ENCODE assay signal across 13 mouse cellular contexts in the genomic region with DNA sequence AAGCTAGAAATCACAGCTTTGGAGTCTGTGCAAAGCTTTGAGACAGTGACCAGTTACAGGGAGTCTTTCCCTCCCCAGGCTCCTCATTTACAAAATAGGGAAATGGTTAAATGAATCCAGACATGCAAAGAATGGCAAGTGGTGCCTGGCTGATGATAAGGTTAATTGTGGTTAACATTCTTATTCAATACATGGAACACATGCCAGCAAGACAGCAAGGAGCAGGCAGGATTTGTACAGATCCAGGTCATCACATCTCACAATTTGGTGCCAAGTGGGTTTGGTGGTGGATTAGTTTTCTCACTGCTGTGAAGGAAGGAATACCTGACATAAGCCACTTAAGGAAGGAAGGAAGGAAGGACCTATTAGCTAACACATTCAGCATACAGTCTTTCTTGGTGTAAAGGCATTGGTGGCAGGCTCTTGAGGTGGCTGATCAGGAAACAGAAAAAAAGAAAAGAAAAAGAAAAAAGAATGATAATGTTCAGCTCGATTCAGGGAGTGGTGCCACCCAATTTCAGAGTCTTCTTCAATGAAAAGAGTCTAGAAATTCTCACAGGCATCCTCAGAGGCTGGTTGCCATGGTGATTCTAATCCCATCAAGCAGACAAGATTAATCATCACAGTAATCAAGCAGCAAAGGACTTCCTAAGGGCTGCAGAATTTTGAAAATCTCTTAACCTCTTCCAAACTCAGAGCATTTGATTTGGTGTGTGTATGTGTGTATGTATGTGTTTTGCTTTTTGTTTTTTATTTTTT. TPM values are rescaled to one million over a fixed set of nuclear protein-coding genes. Genes with fewer than 3 reads are reported as not detected.
DNase-seq lines count a peak whose midpoint lies in the region; ATAC-seq and TF ChIP-seq lines count a peak whose summit lies in the region.
"Had no signal": no experiment of that assay in that cellular context is flagged by ENCODE, and none has a peak within 500 bp of the region (broad histone marks: within the 10 kb centered on the region; RNA-seq: fewer than 3 reads in every experiment).

No protein-coding gene starts in this region.

- peaks cover 36% of the 10 kb centered on the region for H3K4me1 ChIP-seq in heart, embryonic 12.5 days (replicated peaks)
- H3K4me1 ChIP-seq in bone marrow macrophage, adult 2 months (ENCODE audit: control insufficient read depth, insufficient read depth, low read length), result peaks cover 37% of the 10 kb centered on the region
- peaks cover 25% of the 10 kb centered on the region for H3K4me1 ChIP-seq in forebrain, embryonic 15.5 days
- peaks cover 34% of the 10 kb centered on the region for H3K4me1 ChIP-seq in midbrain, embryonic 14.5 days (ENCODE audit: control insufficient read depth, insufficient read depth, low read length)

- H3K9me3 ChIP-seq in heart, embryonic 12.5 days (replicated peaks), result no peaks in the 10 kb centered on the region
- H3K9me3 ChIP-seq in forebrain, embryonic 15.5 days, result no peaks in the 10 kb centered on the region
- H3K9me3 ChIP-seq in midbrain, embryonic 14.5 days (ENCODE audit: control insufficient read depth, low read length), result no peaks in the 10 kb centered on the region
- H3K9me3 ChIP-seq: limb, embryonic 12.5 days had no signal

- no peak overlapping the region for H3K4me2 ChIP-seq in heart, embryonic 12.5 days
- H3K4me2 ChIP-seq in forebrain, embryonic 15.5 days (replicated peaks), result 0 out of 2 replicates have a peak overlapping the region, but pooled peaks have one; percentile 2
- peak overlapping the region; percentile 5; the same call in 1 of the 2 replicates for H3K4me2 ChIP-seq in midbrain, embryonic 14.5 days (ENCODE audit: low read length)
- H3K4me2 ChIP-seq: limb, embryonic 12.5 days had no signal

- TF ChIP-seq POLR2A in bone marrow macrophage, adult 2 months (IDR thresholded peaks at IDR 0.05; ENCODE audit: borderline replicate concordance, low read depth, low read length), result no peak

- 27% methylated on average over 1 of the region's 1 CpGs for WGBS in heart, embryonic 12.5 days
- WGBS in forebrain, embryonic 15.5 days, result 0% methylated on average over 1 of the region's 1 CpGs
- 3% methylated on average over 1 of the region's 1 CpGs for WGBS in midbrain, embryonic 14.5 days

- no peak for TF ChIP-seq CTCF in bone marrow macrophage, adult 2 months (IDR thresholded peaks at IDR 0.05; ENCODE audit: low read depth, low read length)

- H3K27me3 ChIP-seq in heart, embryonic 12.5 days (replicated peaks), result no peaks in the 10 kb centered on the region
- H3K27me3 ChIP-seq in forebrain, embryonic 15.5 days, result no peaks in the 10 kb centered on the region
- H3K27me3 ChIP-seq in midbrain, embryonic 14.5 days (ENCODE audit: control insufficient read depth, insufficient read depth, low read length), result no peaks in the 10 kb centered on the region
- H3K27me3 ChIP-seq: CH12.LX; limb, embryonic 12.5 days had no signal

- ATAC-seq in heart, embryonic 12.5 days (ENCODE audit: insufficient number of reproducible peaks, low FRiP score), result no peak
- 0 out of 2 replicates have a peak, but pooled peaks have one; percentile 38 for ATAC-seq in forebrain, embryonic 15.5 days (replicated peaks)
- ATAC-seq in midbrain, embryonic 14.5 days (ENCODE audit: low FRiP score, low TSS enrichment), result no peak

- H3K36me3 ChIP-seq in heart, embryonic 12.5 days, result peaks cover 27% of the 10 kb centered on the region
- H3K36me3 ChIP-seq in forebrain, embryonic 15.5 days, result no peaks in the 10 kb centered on the region
- H3K36me3 ChIP-seq in midbrain, embryonic 14.5 days (ENCODE audit: control insufficient read depth, insufficient read depth, low read length), result no peaks in the 10 kb centered on the region

- intact Hi-C loops in heart, postnatal 10 days (cut with DNase I), result no loop called here

- H3K9ac ChIP-seq in heart, embryonic 12.5 days, result no peak overlapping the region
- H3K9ac ChIP-seq in forebrain, embryonic 15.5 days (replicated peaks), result no peak overlapping the region
- no peak overlapping the region for H3K9ac ChIP-seq in midbrain, embryonic 14.5 days (replicated peaks; ENCODE audit: low read length)
- H3K9ac ChIP-seq: limb, embryonic 12.5 days had no signal

- H3K4me3 ChIP-seq in heart, embryonic 12.5 days, result no peak overlapping the region
- H3K4me3 ChIP-seq in bone marrow macrophage, adult 2 months (ENCODE audit: insufficient read depth, low read length), result no peak overlapping the region
- H3K4me3 ChIP-seq in forebrain, embryonic 15.5 days, result no peak overlapping the region
- no peak overlapping the region for H3K4me3 ChIP-seq in midbrain, embryonic 14.5 days (replicated peaks; ENCODE audit: low read depth, low read length)
- H3K4me3 ChIP-seq: limb, embryonic 12.5 days had no signal

- peak overlapping the region; percentile 8; the same call in 1 of the 2 replicates for H3K27ac ChIP-seq in heart, embryonic 12.5 days (ENCODE audit: poor library complexity, severe bottlenecking)
- H3K27ac ChIP-seq in bone marrow macrophage, adult 2 months (ENCODE audit: insufficient read depth, low read depth, low read length), result peak overlapping the region; percentile 27; the same call in 1 of the 2 replicates
- H3K27ac ChIP-seq in forebrain, embryonic 15.5 days (replicated peaks), result peak overlapping the region; percentile 86
- H3K27ac ChIP-seq in midbrain, embryonic 14.5 days (replicated peaks; ENCODE audit: low read depth, low read length), result peak overlapping the region; percentile 77
- H3K27ac ChIP-seq: limb, embryonic 12.5 days had no signal

- DNase-seq in heart, postnatal 10 days, result no peak
- peak; percentile 85 for DNase-seq in midbrain, embryonic 14.5 days
- no peak for DNase-seq in testis, postnatal 14 days (ENCODE audit: low spot score)
- no peak for DNase-seq in right cerebral cortex, postnatal 36 days (ENCODE audit: low spot score in 2 of 2)
- DNase-seq in gastrocnemius, postnatal 10 days, result no peak
- DNase-seq: kidney, postnatal 14 days; lung, postnatal 10 days; thymus, postnatal 25 days had no signal

RNA-seq across cellular contexts. Expression of gene Bag3, which starts 27.1 kb away (rescaled TPM):
- 21.3 and 22.0 TPM in 2 replicates for polyA plus RNA-seq in heart, embryonic 12.5 days (2016; fragmentation: Nextera tagmentation; extraction: Ambion mirVana)
- total RNA-seq in heart, postnatal 10 days (2021), result 100 to 1,000 TPM; 157 to 160 TPM
- 23.5 and 25.4 TPM in 2 replicates for polyA plus RNA-seq in bone marrow macrophage, adult 2 months (2012; ENCODE audit: insufficient read depth, insufficient read length, missing spikeins)
- polyA plus RNA-seq in forebrain, embryonic 15.5 days (2015; fragmentation: Nextera tagmentation; extraction: Ambion mirVana), result 1.4 and 2.2 TPM in 2 replicates
- 1.2 and 1.7 TPM in 2 replicates for polyA plus RNA-seq in midbrain, embryonic 14.5 days (2014; fragmentation: Nextera tagmentation; extraction: Ambion mirVana)
- total RNA-seq in gastrocnemius, postnatal 10 days (2021), result 10 to 100 TPM; 85.7 to 94.3 TPM

Comparison
In these comparisons a context has a peak if more than half of its experiments do, and no peak if none do; other contexts are left out.
1. H3K27ac ChIP-seq: peak in every context shown above with its lines; median percentile 86 in forebrain, embryonic 15.5 days; 77 in midbrain, embryonic 14.5 days; 27 in bone marrow macrophage, adult 2 months; 8 in heart, embryonic 12.5 days.